Mouse (Mus musculus): ENCODE measurements around the gene Flt3. TPM values are rescaled to one million over a fixed set of nuclear protein-coding genes. Genes with fewer than 3 reads are reported as not detected.

Gene Flt3
- total and polyA plus RNA-seq, 3 experiments: 0.76 to 3.3 (median 2.3) TPM

GRCm38 (mm10) chr5:147448526-147448925 lies 48.2 kb upstream of the Flt3 start:
- in situ Hi-C loops (cut with MboI; ENCODE audit: low pct_ligation_motif_present, low pct_unique_long_range_greater_than_20kb, low sequenced_read_pairs) (no loop called here), dilution Hi-C loops (cut with MboI; ENCODE audit: extremely low pct_ligation_motif_present, extremely low pct_unique_long_range_greater_than_20kb, low sequenced_read_pairs) (no loop called here)
- TF ChIP-seq E2F4 (IDR thresholded peaks at IDR 0.05; ENCODE audit: insufficient replicate concordance, low read depth, low read length) (no peak), MYC (IDR thresholded peaks at IDR 0.05; ENCODE audit: low read depth, low read length) (no peak), POLR2A (IDR thresholded peaks at IDR 0.05; ENCODE audit: low read depth, low read length) (no peak), NRF1 (IDR thresholded peaks at IDR 0.05; ENCODE audit: low read depth, low read length) (no peak), ZKSCAN1 (IDR thresholded peaks at IDR 0.05; ENCODE audit: borderline replicate concordance, low read depth, low read length) (no peak), JUN (IDR thresholded peaks at IDR 0.05; ENCODE audit: insufficient read depth, low read depth, low read length) (no peak), SIN3A (IDR thresholded peaks at IDR 0.05; ENCODE audit: low read length) (no peak), NELFE (IDR thresholded peaks at IDR 0.05; ENCODE audit: low read depth, low read length) (no peak), GABPA (IDR thresholded peaks at IDR 0.05; ENCODE audit: insufficient replicate concordance, low read depth, low read length) (no peak), CHD2 (IDR thresholded peaks at IDR 0.05; ENCODE audit: low read length) (no peak), PAX5 (IDR thresholded peaks at IDR 0.05; ENCODE audit: low read length) (no peak), SMC3 (IDR thresholded peaks at IDR 0.05; ENCODE audit: low read depth, low read length) (no peak), MXI1 (IDR thresholded peaks at IDR 0.05; ENCODE audit: low read depth, low read length) (no peak)
- H3K9ac ChIP-seq (ENCODE audit: insufficient read depth, low read depth): no peak overlapping the region
- no peak overlapping the region for H3K4me3 ChIP-seq (replicated peaks in 1 of 3; ENCODE audit: low read depth in 2 of 3, low read length in 2 of 3, poor library complexity in 1 of 3)
- DNase-seq (ENCODE audit: extremely low read depth): no peak
- H3K27ac ChIP-seq (ENCODE audit: insufficient read depth, low read depth): no peak overlapping the region
- H3K4me1 ChIP-seq (ENCODE audit: control insufficient read depth in 1 of 2, insufficient read depth in 2 of 2): peaks cover 8 to 25% of the 10 kb centered on the region in 2 experiments
- H3K79me2 ChIP-seq (replicated peaks; ENCODE audit: control insufficient read depth, extremely low read depth, insufficient read depth, poor library complexity, severe bottlenecking): peaks cover 51% of the 10 kb centered on the region
- peaks cover 14 to 58% of the 10 kb centered on the region in 2 experiments for H3K36me3 ChIP-seq (replicated peaks in 1 of 2; ENCODE audit: control insufficient read depth in 1 of 2, insufficient read depth in 1 of 2, low read length in 1 of 2)
- no peaks in the 10 kb centered on the region for H3K27me3 ChIP-seq (replicated peaks)
- H3K9me3 ChIP-seq (replicated peaks; ENCODE audit: low read length): no peaks in the 10 kb centered on the region
- no peak overlapping the region for H3K4me2 ChIP-seq (ENCODE audit: insufficient read depth, low read depth, poor library complexity, severe bottlenecking)

GRCm38 (mm10) chr5:147445252-147445651 lies 45.0 kb upstream of the Flt3 start:
- dilution Hi-C loops (cut with MboI; ENCODE audit: extremely low pct_ligation_motif_present, extremely low pct_unique_long_range_greater_than_20kb, low sequenced_read_pairs): no loop called here
- H3K27ac ChIP-seq (ENCODE audit: insufficient read depth, low read depth): no peak overlapping the region

More at GRCm38 (mm10) chr5:147445252-147445651, 45.0 kb upstream of the Flt3 start:
- H3K4me1 ChIP-seq (ENCODE audit: control insufficient read depth in 1 of 2, insufficient read depth in 2 of 2): peaks cover 8 to 25% of the 10 kb centered on the region in 2 experiments
- TF ChIP-seq MAZ (IDR thresholded peaks at IDR 0.05; ENCODE audit: low read depth, low read length): no peak
- no peak for TF ChIP-seq CTCF (conservative IDR thresholded peaks at IDR 0.05 in 1 of 2, IDR thresholded peaks at IDR 0.05 in 1 of 2; ENCODE audit: low read depth in 2 of 2, low read length in 2 of 2)
- no peak for TF ChIP-seq MYC (IDR thresholded peaks at IDR 0.05; ENCODE audit: low read depth, low read length)
- no peak for TF ChIP-seq POLR2A (IDR thresholded peaks at IDR 0.05; ENCODE audit: low read depth, low read length)
- no peak for TF ChIP-seq RAD21 (IDR thresholded peaks at IDR 0.05; ENCODE audit: low read depth, low read length)
- no peak for TF ChIP-seq MEF2A (IDR thresholded peaks at IDR 0.05; ENCODE audit: borderline replicate concordance, low read depth, low read length)
- H3K27me3 ChIP-seq (replicated peaks): no peaks in the 10 kb centered on the region
- in situ Hi-C loops (cut with MboI; ENCODE audit: low pct_ligation_motif_present, low pct_unique_long_range_greater_than_20kb, low sequenced_read_pairs): no loop called here
- H3K36me3 ChIP-seq (replicated peaks in 1 of 2; ENCODE audit: control insufficient read depth in 1 of 2, insufficient read depth in 1 of 2, low read length in 1 of 2): peaks cover 2 to 60% of the 10 kb centered on the region in 2 experiments
- no peaks in the 10 kb centered on the region for H3K9me3 ChIP-seq (replicated peaks; ENCODE audit: low read length)
- H3K9ac ChIP-seq (ENCODE audit: insufficient read depth, low read depth): no peak overlapping the region
- H3K4me2 ChIP-seq (ENCODE audit: insufficient read depth, low read depth, poor library complexity, severe bottlenecking): no peak overlapping the region
- no peak overlapping the region for H3K4me3 ChIP-seq (replicated peaks in 1 of 3; ENCODE audit: low read depth in 2 of 3, low read length in 2 of 3, poor library complexity in 1 of 3)
- H3K79me2 ChIP-seq (replicated peaks; ENCODE audit: control insufficient read depth, extremely low read depth, insufficient read depth, poor library complexity, severe bottlenecking): peaks cover 72% of the 10 kb centered on the region
- no peak for DNase-seq (ENCODE audit: extremely low read depth)
